Mouse (Mus musculus) liver, embryonic 13.5 days (tissue): Measurements from ENCODE around the gene Rbm15b. TPM values are rescaled to one million over a fixed set of nuclear protein-coding genes. Genes with fewer than 3 reads are reported as not detected.

ENCODE experiments used
- ATAC-seq: fragments of 200-750 bp; cut with Nextera tagmentation; 2 replicates; pipeline ENCODE4 v1.8.0; 2017; ENCODE audit warnings: low read depth, mild to moderate bottlenecking, moderate number of reproducible peaks, moderate library complexity
- DNase-seq: peaks from one replicate; pipeline ENCODE4 v3.0.0; 2022
- H3K27ac ChIP-seq: fragments of 300-500 bp; sonication (generic); 2 replicates; pipeline ENCODE4 v1.5.1; 2015; ENCODE audit warnings: moderate library complexity, mild to moderate bottlenecking, inconsistent platforms
- H3K27me3 ChIP-seq: fragments of 300-500 bp; sonication (generic); 2 replicates; pipeline ENCODE4 v1.6.1; 2015; ENCODE audit warnings: mild to moderate bottlenecking, inconsistent platforms
- H3K36me3 ChIP-seq: fragments of 300-500 bp; sonication (generic); 2 replicates; pipeline ENCODE4 v1.6.1; 2015; ENCODE audit warnings: mild to moderate bottlenecking, inconsistent platforms
- H3K4me1 ChIP-seq: fragments of 300-500 bp; sonication (generic); replicated peaks from 2 replicates; pipeline ENCODE4 v1.6.1; 2015; ENCODE audit warnings: inconsistent platforms
- H3K4me2 ChIP-seq: fragments of 300-500 bp; sonication (generic); 2 replicates; pipeline ENCODE4 v1.6.1; 2015; ENCODE audit warnings: inconsistent platforms, mild to moderate bottlenecking, moderate library complexity
- H3K4me3 ChIP-seq: fragments of 300-500 bp; sonication (generic); replicated peaks from 2 replicates; pipeline ENCODE4 v1.5.1; 2015; ENCODE audit warnings: mild to moderate bottlenecking, inconsistent platforms
- H3K9ac ChIP-seq: fragments of 300-500 bp; sonication (generic); 2 replicates; pipeline ENCODE4 v1.6.1; 2015; ENCODE audit warnings: mild to moderate bottlenecking, inconsistent platforms
- H3K9me3 ChIP-seq: fragments of 300-500 bp; sonication (generic); replicated peaks from 2 replicates; pipeline ENCODE4 v1.6.1; 2016; ENCODE audit warnings: inconsistent platforms
- WGBS: fragments of 180-500 bp; shearing (Covaris S2); methylation state at CpG from one replicate; pipeline ENCODE4 v1.1.7; 2015; ENCODE audit not compliant: insufficient replicate concordance; 5-methylcytosine and 5-hydroxymethylcytosine counted together
- polyA plus RNA-seq: library from polyadenylated mRNA; unstranded; fragments of >200 nt; fragmentation: Nextera tagmentation; extraction: Ambion mirVana; gene quantifications from 2 replicates; pipeline ENCODE4 v1.2.1, GENCODE M21; 2015

Gene Rbm15b
- polyA plus RNA-seq, 1 experiment from 2014 or later: 2.7 TPM

DNA sequence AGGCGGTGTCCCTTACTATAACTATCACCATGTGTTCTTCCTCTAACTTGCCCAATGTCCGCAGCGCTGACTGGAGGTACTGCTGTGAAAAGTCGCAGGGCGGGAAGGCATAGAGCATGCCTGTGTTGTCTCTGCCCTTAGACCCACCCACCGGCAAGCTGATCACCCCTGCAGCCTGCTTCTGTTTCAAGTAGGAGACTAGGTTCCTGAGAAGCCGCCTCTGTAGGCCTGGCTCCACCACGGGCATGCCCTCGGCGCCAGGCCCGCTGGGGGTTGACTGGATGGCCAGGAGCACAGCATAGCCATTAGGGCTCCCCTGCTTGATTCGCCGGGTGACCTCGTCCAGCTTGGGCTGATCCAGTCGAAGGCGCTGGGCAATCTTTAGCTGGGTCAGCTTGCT lies 2.9 kb downstream of the Rbm15b start:
- Histone ChIP-seq H3K4me1 (peaks cover 63% of the 10 kb centered on the region), H3K36me3 (peaks cover 77% of the 10 kb centered on the region), H3K4me3 (peak overlapping the region; percentile 86), H3K4me2 (peak overlapping the region; percentile 99), H3K27ac (peak overlapping the region; percentile 2; the same call in 1 of the 2 replicates), H3K9ac (peak overlapping the region; percentile 98), H3K9me3 (no peaks in the 10 kb centered on the region), H3K27me3 (no peaks in the 10 kb centered on the region)
- DNase-seq (peak; percentile 12), ATAC-seq (no peak)
- 58% methylated on average over 16 of the region's 16 CpGs for WGBS

DNA sequence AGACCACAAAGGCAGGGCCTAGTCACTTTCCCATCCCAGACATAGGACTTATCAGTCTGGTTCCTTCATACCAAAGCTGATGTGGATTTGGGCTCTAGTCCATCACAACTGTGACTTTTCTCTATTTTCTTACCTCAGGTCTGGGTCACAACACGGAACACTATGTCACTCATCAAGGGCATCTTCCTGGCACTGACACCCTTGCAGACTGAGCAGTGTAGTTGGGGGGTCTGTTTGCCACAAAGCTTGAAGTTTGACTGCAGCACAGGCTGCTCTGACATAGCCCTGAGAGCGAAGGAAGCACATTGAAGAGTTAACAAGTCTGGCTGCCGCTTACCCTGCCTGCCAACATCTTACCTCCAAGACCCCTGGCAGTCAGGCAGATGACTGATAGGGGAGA lies 4.1 kb downstream of the Rbm15b start:
- peaks cover 50% of the 10 kb centered on the region for H3K4me1 ChIP-seq
- H3K4me2 ChIP-seq: peak overlapping the region; percentile 99
- DNase-seq (no peak), ATAC-seq (no peak)
- H3K27me3 ChIP-seq: no peaks in the 10 kb centered on the region
- H3K9me3 ChIP-seq: no peaks in the 10 kb centered on the region
- WGBS: 73% methylated on average over 3 of the region's 3 CpGs
- peaks cover 75% of the 10 kb centered on the region for H3K36me3 ChIP-seq
- peak overlapping the region; percentile 40 for H3K9ac ChIP-seq
- 0 out of 2 replicates have a peak overlapping the region, but pooled peaks have one; percentile 19 for H3K4me3 ChIP-seq
- 0 out of 2 replicates have a peak overlapping the region, but pooled peaks have one; percentile 16 for H3K27ac ChIP-seq

DNA sequence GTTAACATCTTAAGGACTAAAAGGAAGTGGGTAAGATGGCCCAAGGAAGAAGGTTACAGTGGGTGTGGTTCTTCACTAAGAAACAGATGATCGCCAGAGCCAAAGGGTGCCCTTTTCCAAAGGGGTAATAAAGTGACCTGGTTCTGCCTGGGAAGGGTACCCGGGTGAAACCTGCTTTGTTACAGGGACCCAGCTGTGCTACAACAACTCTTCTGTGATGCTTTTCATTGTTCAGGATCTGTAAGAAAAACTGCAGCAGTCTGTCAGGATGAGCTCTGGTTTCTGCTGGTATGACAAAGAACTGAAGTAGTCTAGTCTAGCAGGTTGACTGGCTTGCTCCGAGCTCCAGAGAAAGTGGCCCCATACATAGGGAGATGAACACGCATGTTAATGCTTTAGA lies 5.1 kb downstream of the Rbm15b start:
- H3K27me3 ChIP-seq: no peaks in the 10 kb centered on the region
- peaks cover 42% of the 10 kb centered on the region for H3K4me1 ChIP-seq
- H3K4me2 ChIP-seq: 0 out of 2 replicates have a peak overlapping the region, but pooled peaks have one; percentile 99
- WGBS: 59% methylated on average over 4 of the region's 4 CpGs
- DNase-seq: no peak
- H3K9me3 ChIP-seq: no peaks in the 10 kb centered on the region
- H3K27ac ChIP-seq: 0 out of 2 replicates have a peak overlapping the region, but pooled peaks have one; percentile 47
- ATAC-seq: no peak
- peak overlapping the region; percentile 40; the same call in 1 of the 2 replicates for H3K9ac ChIP-seq
- H3K4me3 ChIP-seq: no peak overlapping the region
- H3K36me3 ChIP-seq: peaks cover 78% of the 10 kb centered on the region

DNA sequence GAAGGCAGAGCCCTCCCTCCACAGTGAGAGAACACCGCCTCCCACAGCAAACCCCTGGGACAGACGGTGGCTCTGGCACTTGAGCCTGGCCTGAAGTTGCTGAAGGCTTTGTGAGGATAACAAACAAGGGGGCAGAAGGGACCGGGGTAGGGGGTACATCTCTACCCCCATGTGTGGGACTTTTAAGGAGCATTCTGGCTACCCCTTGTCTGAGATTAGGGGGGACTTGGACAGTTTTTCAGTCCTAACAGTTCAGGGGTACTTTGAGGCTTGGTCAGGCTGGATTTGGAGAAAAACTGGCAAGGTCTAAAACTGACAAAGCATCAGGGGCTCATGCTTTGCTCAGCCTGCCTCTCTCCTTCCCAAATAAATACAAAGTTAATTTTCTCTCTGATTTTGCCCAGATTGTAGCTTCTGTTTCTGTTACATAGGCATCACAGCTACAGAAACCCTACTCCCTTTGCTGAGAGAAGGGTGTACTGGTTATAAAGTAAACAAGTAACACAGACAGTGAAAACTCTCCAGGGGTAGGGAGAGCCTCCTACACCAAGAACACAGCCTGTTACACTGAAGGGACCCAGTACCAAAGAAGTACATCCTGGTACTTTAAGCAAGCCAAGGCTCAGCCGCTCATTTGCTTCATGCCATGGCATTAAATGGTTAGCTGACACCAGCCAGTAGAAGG lies 6.0 kb downstream of the Rbm15b start:
- H3K4me2 ChIP-seq: no peak overlapping the region
- no peak overlapping the region for H3K4me3 ChIP-seq
- ATAC-seq: no peak
- H3K27me3 ChIP-seq: no peaks in the 10 kb centered on the region
- H3K36me3 ChIP-seq: peaks cover 86% of the 10 kb centered on the region
- H3K9me3 ChIP-seq: no peaks in the 10 kb centered on the region
- peaks cover 42% of the 10 kb centered on the region for H3K4me1 ChIP-seq
- no peak overlapping the region for H3K9ac ChIP-seq
- peak overlapping the region; percentile 13; the same call in 1 of the 2 replicates for H3K27ac ChIP-seq
- DNase-seq: no peak
- WGBS: 72% methylated on average over 4 of the region's 4 CpGs

- no peak for DNase-seq
- no peak overlapping the region for H3K9ac ChIP-seq
- H3K9me3 ChIP-seq: no peaks in the 10 kb centered on the region
- peaks cover 92% of the 10 kb centered on the region for H3K36me3 ChIP-seq
- ATAC-seq: no peak
- peaks cover 26% of the 10 kb centered on the region for H3K4me1 ChIP-seq
- 70% methylated on average over 4 of the region's 4 CpGs for WGBS
- no peak overlapping the region for H3K4me3 ChIP-seq
- H3K27ac ChIP-seq: peak overlapping the region; percentile 20
- H3K4me2 ChIP-seq: no peak overlapping the region
- H3K27me3 ChIP-seq: no peaks in the 10 kb centered on the region
Observed at GRCm38 (mm10) chr9:106879471-106879870, 7.8 kb downstream of the Rbm15b start.

DNA sequence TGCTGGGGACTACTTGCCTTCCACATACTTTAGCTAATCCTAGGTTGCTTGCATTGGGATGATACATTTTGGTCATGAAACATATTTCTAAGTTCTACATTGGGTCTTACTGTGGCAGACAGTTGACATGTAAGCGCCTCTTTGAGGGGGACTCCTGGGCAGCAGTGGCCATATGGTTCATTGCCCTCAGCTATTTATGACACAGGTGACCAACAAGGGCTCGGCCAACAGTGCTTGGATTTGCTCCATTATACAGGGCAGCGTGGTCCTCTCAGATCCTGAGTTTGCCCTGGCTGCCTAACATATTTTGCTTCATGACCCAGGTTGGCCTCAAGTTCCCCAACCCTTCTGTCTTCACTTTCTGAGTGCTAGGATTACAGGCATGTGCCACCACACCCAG lies 10.6 kb downstream of the Rbm15b start:
- peaks cover 86% of the 10 kb centered on the region for H3K36me3 ChIP-seq
- H3K9ac ChIP-seq: no peak overlapping the region
- H3K27me3 ChIP-seq: no peaks in the 10 kb centered on the region
- ATAC-seq (no peak), DNase-seq (no peak)
- WGBS: 81% methylated on average over 3 of the region's 3 CpGs
- H3K9me3 ChIP-seq: no peaks in the 10 kb centered on the region
- no peak overlapping the region for H3K27ac ChIP-seq
- H3K4me3 ChIP-seq: no peak overlapping the region
- no peak overlapping the region for H3K4me2 ChIP-seq
- H3K4me1 ChIP-seq: no peaks in the 10 kb centered on the region

GRCm38 (mm10) chr9:106874216-106874615 lies 13.0 kb downstream of the Rbm15b start:
- H3K4me1 ChIP-seq: no peaks in the 10 kb centered on the region
- no peaks in the 10 kb centered on the region for H3K9me3 ChIP-seq
- 83% methylated on average over 5 of the region's 5 CpGs for WGBS
- no peak overlapping the region for H3K4me3 ChIP-seq
- no peak overlapping the region for H3K27ac ChIP-seq
- H3K9ac ChIP-seq: no peak overlapping the region
- H3K4me2 ChIP-seq: no peak overlapping the region
- no peaks in the 10 kb centered on the region for H3K27me3 ChIP-seq
- H3K36me3 ChIP-seq: peaks cover 72% of the 10 kb centered on the region
- ATAC-seq (no peak), DNase-seq (no peak)

DNA sequence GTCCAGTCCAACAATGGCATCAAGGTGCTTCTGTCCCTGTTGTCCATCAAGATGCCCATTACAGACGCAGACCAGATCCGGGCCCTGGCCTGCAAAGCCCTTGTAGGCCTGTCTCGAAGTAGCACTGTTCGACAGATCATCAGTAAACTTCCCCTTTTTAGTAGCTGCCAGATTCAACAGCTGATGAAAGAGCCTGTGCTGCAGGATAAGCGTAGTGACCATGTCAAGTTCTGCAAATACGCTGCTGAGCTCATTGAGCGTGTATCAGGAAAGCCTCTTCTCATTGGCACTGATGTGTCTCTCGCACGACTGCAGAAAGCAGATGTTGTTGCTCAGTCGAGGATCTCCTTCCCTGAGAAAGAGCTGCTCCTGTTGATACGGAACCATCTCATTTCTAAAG lies 29.2 kb downstream of the Rbm15b start:
- Histone ChIP-seq H3K4me2 (no peak overlapping the region), H3K27ac (no peak overlapping the region), H3K4me1 (no peaks in the 10 kb centered on the region), H3K4me3 (no peak overlapping the region), H3K9me3 (no peaks in the 10 kb centered on the region), H3K27me3 (no peaks in the 10 kb centered on the region), H3K36me3 (peaks cover 86% of the 10 kb centered on the region), H3K9ac (no peak overlapping the region)
- 50% methylated on average over 11 of the region's 11 CpGs for WGBS
- no peak for DNase-seq
- ATAC-seq: no peak

- no peak for DNase-seq
- H3K27ac ChIP-seq: no peak overlapping the region
- no peaks in the 10 kb centered on the region for H3K9me3 ChIP-seq
- WGBS: 73% methylated on average over 3 of the region's 3 CpGs
- H3K9ac ChIP-seq: no peak overlapping the region
- H3K4me2 ChIP-seq: no peak overlapping the region
- no peaks in the 10 kb centered on the region for H3K27me3 ChIP-seq
- no peaks in the 10 kb centered on the region for H3K4me1 ChIP-seq
- no peak for ATAC-seq
- no peak overlapping the region for H3K4me3 ChIP-seq
- peaks cover 87% of the 10 kb centered on the region for H3K36me3 ChIP-seq
Observed at GRCm38 (mm10) chr9:106856664-106857063, 30.6 kb downstream of the Rbm15b start.

- no peak for ATAC-seq
- 84% methylated on average over 6 of the region's 6 CpGs for WGBS
- H3K36me3 ChIP-seq: peaks cover 75% of the 10 kb centered on the region
Observed at GRCm38 (mm10) chr9:106842800-106843199, 44.4 kb downstream of the Rbm15b start.

GRCm38 (mm10) chr9:106840569-106840968 lies 46.7 kb downstream of the Rbm15b start:
- no peak overlapping the region for H3K27ac ChIP-seq
- H3K36me3 ChIP-seq: peaks cover 78% of the 10 kb centered on the region
- no peak overlapping the region for H3K9ac ChIP-seq
- WGBS: 83% methylated on average over 1 of the region's 1 CpGs
- H3K4me3 ChIP-seq: no peak overlapping the region
- H3K4me1 ChIP-seq: no peaks in the 10 kb centered on the region
- ATAC-seq (no peak), DNase-seq (no peak)
- H3K27me3 ChIP-seq: no peaks in the 10 kb centered on the region
- H3K9me3 ChIP-seq: no peaks in the 10 kb centered on the region
- no peak overlapping the region for H3K4me2 ChIP-seq

More at GRCm38 (mm10) chr9:106842800-106843199, 44.4 kb downstream of the Rbm15b start:
- H3K27me3 ChIP-seq: no peaks in the 10 kb centered on the region
- H3K4me2 ChIP-seq: no peak overlapping the region
- no peak overlapping the region for H3K9ac ChIP-seq
- no peaks in the 10 kb centered on the region for H3K4me1 ChIP-seq
- H3K27ac ChIP-seq: no peak overlapping the region
- H3K9me3 ChIP-seq: no peaks in the 10 kb centered on the region
- no peak for DNase-seq
- no peak overlapping the region for H3K4me3 ChIP-seq
